Mouse (Mus musculus) urinary bladder, postnatal 25 days (tissue): ENCODE measurements around the gene S1pr3.

ENCODE experiments used
- DNase-seq: peaks from one replicate; pipeline ENCODE4 v3.0.0; 2022; ENCODE audit warnings: low spot score

S1pr3 gene

DNA sequence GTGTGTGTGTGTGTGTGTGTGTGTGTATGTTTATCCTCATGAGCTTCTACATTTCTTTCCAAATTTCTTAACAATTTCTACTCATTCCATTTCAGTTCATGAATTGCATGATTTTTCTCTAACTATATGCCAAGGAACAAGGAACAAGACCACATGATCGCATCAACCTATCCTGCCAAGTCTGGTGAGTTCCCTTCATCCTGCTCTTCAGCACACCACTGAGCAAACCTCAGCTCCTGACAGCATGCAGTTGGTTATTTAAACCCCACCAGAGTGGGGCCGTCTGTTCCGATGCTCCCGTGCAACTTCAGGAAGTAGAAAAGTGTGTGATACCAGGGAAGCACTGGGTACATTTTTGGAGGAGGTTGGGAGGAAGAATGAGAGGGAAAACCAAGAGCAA, 38.1 kb downstream of the S1pr3 start:
- DNase-seq: no peak

DNA sequence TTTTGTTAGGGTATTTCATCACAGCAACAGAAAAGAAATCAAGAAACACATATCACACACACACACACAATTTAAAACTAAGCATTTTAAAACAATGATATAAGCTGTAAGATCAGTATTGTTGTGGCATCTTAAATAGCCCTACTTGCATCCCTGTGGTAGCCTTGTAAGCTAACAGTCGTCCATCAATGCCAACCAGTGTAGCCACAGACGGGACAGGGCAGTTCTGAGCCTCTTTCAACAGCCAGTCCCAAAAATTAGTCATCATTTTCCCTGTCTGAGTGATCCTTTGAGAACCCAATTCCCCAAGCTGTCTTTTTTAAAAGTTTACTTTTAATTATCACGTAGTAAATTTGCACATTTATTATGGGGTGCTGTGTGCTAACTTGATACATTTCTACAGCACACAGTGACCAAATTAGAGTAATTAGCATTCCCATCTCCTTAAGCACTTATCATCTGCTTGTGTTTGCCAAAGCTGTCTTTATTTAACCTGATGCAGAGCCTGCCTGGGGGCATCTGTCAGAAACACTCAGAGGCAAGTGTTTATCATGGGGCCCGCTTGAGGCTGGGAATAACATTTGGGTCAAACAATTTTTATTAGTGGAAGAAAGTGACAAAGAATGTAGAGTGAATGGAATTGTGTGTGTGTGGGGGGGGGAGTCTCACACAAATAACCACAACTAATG, 47.9 kb downstream of the S1pr3 start:
- DNase-seq: no peak

DNA sequence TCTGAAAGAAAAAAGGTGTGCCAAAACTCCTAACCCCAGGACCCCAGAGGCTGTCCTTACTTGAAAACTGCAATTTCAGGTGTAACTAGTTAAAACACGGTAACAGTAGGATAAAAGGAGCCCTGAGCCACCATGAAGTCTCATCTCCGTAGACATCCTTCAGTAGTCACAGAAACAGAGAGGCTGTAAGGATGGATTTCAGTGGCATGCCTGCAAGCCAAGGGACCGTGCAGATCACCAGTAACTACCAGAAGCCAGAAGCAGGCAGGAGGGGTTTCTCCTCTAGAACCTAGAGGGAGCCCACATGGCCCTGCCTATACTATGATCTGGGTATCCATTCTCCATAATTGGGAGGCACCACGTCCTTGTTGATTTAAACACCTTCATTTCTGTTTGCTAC, 55.9 kb downstream of the S1pr3 start:
- no peak for DNase-seq

DNA sequence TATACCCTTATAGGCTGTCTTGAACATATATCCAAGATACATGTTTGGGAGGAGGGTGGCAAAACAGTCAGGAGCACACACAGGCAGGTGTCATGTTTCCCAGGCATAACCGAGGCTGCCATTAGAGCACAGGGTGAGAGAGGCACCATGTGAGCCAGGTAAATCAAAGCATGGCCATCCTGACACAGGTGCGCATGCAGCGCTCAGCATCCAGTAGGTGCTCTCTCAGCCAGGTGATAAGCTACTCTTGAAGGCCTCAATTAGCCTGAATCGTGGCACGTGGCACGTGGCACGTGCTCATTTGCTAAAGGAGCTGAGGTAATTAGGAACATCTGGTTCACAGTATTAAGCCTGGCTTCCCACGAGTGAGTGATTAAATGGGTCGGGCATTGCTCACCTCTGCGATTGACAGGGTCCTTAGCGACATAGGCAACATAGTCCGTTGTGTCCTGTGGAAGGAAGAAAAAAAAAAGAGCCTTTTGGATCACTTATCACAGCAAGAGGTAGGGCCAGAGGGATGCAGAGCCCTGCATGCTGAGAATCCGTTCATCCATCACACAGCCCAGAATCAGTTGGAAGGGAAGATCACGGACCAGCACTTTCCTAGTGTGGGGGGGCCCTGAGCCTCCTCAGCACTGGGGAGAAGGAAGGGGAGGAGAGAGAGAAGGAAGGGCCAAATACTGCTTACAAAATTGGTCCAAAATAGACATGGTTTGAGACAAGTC, 57.8 kb downstream of the S1pr3 start:
- DNase-seq: no peak

DNA sequence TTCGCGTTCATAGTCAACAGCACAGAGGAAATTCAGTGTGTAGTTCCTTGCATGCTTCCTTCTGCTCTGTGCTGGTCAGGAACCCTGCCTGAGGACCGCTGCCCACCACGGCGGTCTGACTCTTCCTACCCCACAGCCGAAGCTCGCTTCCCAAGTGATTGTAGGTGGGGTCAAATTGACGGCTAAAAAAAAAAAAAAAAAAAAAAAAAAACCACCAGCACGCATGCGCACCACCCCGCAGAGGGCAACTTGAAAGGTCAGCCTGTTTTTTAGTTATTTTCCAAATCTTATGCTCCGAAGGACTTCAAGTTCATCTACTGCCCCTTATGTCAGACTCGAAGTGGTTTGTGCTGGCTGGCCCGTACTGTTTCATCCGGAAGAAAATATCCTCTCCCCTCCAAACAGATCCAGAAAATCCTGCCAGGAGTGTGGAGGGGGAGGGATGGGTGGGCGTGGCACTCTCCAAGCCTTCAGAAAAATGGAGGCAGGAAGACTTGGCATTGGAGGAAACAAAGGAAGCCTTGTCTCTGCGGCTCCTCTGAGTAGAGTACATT, 60.3 kb downstream of the S1pr3 start:
- DNase-seq: no peak
